Mouse (Mus musculus) B cell, adult 2 months (primary cell): ENCODE data around the gene Neu3.
A peak's percentile ranks its signal among the peaks of the same experiment; 100 is the strongest.

Source experiments
- DNase-seq, 2 experiments: peaks; one replicate each; pipeline ENCODE4 v3.0.0; 2022

Neu3 gene

GRCm38 (mm10) chr7:99828083-99828570 is at the start of gene Neu3:
TSS of gene Neu3 (minus strand) at chr7:99828417.
- DNase-seq = peak; percentile 94 to 96

DNA sequence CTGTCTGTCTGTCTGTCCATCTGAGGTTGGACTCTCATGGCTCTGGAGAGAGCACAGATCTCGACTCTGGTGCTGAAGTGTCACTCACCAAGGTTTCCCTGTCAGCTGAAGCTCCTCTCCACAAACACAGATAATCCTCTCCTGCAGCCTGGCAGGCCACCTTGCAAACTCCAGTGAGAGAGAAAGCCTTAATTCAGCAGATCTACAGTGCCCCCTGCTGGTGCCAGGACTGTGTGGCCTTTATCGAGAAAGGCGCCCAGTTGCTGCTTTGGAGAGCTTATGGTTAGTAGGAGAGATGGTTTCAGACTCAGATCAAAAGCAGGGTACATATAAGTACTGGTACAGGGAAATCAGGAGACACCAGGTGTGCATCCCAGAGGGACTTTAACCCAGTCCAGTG is 48.1 kb upstream of the Neu3 start:
- peak; percentile 84 for DNase-seq

DNA sequence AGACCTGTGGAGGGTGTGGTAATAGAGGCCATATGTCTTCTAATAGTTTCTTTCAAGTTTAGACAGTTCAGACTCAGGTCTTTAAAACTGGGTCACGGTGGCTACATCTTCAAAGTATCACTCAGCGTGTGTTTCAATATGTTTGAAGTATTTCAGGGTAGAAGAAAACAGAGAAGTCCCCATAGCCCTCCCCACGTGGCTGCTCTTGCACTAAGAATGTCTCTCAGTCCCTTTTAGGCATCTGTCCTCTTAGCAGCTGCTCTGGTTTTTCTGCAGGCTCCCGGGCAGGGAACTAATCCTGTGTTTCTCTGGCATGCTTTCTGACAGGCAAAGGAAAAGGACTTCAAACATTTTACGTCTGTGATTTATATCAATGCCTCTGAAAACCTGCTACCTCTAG is 47.7 kb upstream of the Neu3 start:
- DNase-seq = no peak

DNA sequence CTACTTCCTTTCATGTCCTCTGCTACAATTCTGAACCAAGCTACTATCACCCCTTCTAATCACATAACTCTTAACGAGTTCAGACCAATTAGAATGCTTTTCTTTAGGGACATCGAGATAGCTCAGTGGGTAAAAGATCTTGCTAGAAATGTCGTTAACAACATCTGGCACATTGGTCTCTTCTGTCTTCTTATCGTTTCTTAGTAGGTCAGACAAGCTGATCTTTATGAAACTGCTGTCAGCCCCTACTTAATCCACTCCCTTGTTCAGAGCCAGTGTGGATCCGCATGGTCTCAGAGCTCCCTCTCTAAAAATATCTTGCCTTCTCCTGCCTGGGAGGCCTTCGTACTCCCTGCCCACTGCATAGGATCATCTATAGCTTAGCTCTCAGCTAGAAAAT is 45.7 kb upstream of the Neu3 start:
- DNase-seq = no peak

GRCm38 (mm10) chr7:99869296-99869695 is 41.1 kb upstream of the Neu3 start:
- no peak for DNase-seq

- no peak for DNase-seq
Observed at GRCm38 (mm10) chr7:99865219-99865618, 37.0 kb upstream of the Neu3 start.

GRCm38 (mm10) chr7:99864241-99865028 is 36.2 kb upstream of the Neu3 start:
- no peak for DNase-seq

DNA sequence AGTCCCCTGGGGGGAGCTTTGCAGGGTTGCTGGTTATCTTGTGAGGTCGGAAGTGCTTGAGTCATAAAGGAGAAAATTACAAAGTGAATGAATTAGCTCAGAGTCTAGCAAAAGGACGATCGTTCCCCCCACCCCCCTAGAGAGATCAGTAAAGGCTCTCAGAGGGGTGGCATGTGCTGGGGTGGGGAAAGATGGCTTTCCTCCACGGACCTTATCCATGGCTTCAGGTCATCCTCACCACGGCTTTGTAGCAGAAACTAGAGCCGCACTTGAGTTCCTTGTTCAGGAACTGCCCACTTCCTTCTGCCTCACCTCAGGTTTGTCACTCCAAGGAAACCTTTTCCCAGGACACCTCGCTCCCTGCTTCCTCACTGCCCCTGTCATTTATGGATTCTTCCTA is 35.1 kb upstream of the Neu3 start, which contains the start of gene Spcs2:
TSS of gene Spcs2 (minus strand) at position 101 of the 400 bp plus-strand sequence.
- no peak for DNase-seq

GRCm38 (mm10) chr7:99858813-99859585 is 30.8 kb upstream of the Neu3 start, which contains the start of gene Xrra1:
TSS of gene Xrra1 (plus strand) at chr7:99859116.
- peak; percentile 91 to 93 for DNase-seq

GRCm38 (mm10) chr7:99858175-99858812 is 30.1 kb upstream of the Neu3 start:
- DNase-seq = no peak

GRCm38 (mm10) chr7:99856266-99856861 is 28.1 kb upstream of the Neu3 start:
- DNase-seq = peak; percentile 18 to 21

GRCm38 (mm10) chr7:99854311-99854710 is 26.1 kb upstream of the Neu3 start:
- DNase-seq = no peak

DNA sequence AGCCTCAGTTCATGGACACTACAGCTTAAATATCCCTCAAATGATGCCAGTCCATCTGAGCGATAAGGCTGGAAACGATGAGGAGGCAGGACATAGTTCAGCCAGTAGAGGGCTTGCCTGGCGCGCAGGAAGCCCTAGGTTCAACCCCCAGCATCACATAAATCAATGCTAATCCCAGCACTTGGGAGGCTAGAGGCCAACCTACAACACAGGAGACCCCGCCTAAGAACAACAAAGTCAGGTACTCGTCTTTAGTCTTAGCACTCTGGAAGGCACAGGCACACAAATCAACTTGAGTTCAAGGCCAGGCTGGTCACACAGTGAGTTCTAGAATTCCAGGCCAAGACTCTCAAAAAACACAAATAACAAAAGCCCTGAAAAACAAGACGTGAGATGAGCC is 25.1 kb upstream of the Neu3 start:
- DNase-seq = no peak

- DNase-seq = no peak
Observed at GRCm38 (mm10) chr7:99851618-99852017, 23.4 kb upstream of the Neu3 start.

DNA sequence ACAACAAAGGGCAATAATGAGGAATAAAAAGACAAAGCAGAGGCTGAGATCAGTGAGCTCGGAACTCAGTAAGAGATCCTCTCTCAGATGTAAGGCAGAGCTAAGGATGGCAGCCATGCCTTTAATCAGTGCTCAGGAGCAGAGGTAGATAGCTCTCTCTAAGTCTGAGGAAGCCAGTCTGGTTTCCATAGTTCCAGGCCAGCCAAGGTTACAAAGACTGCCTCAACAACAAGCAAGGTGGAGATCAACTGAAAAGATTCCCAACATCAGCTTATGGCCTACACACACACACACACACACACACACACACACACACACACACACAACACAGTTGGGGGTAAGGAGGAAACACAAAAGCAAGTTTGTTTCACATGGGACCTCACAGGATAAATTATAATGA is 22.9 kb upstream of the Neu3 start:
- no peak for DNase-seq

DNA sequence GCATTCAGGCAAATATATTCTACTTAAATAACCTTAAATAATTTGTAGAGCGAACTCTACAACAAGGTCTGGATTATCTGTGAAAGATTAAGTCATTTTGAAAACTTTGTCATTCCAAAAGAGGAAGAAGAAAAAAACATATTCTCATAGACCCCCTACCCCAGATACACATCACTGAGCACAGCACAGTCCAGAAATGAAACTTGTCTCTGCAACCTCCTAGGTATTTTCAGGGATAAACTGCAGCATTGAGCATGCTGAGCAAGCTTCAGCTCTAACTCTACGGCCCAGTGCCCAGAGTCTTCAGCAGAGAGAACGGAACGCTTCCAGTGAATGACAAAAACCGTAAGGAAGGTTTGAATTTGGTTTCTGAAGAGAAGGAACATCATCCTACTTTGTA is 22.3 kb upstream of the Neu3 start:
- DNase-seq = no peak

DNA sequence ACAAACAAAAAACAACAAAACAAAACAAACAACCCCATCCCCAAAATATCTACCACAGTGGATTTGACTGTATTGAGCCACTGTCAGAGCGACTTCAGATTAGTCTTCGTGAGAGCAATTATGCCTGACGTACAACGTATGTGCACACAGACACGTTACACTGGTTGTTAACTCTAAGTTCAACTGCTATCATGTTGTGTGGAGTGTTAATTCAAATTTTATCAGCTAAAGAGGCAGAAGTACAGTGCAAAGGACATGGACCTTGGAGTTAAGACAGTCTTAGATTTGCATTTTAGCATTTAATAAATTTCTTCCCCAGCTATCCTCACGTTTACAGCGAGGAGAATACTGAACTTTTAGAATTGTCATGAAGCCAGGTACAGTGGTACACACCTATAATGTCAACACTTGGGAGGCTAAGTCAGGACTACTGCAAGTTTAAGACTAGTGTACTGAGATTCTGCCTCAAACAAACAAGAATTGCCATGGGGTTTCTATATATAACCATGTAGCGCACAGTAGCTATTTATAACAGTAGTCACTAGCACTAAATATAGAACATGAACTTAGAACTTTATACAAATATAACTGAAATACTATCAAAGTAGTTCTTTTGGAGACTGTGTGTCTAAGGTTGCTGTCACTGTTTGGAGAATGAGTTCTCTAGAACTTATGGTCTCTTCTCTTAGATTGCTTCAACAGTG is 17.5 kb upstream of the Neu3 start:
- no peak for DNase-seq

DNA sequence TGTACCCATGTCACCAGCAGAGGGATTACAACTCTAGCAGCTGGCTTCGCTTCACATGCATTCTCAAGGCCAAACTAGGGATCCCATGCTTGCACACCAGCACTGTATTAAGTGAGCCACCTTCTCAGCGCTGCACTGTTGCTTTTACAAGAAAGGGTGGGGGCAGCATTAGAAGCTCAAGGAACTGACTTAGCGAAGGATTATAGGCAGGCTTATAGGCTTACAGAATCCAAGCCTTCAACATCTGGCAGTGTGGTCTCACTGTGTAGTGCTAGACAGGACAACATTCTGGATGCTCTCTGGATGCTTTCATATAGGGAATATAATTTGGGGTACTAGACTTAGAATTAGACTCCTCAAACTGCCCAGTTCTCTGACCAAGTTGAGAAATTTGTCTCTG is 10.0 kb upstream of the Neu3 start:
- DNase-seq = no peak

DNA sequence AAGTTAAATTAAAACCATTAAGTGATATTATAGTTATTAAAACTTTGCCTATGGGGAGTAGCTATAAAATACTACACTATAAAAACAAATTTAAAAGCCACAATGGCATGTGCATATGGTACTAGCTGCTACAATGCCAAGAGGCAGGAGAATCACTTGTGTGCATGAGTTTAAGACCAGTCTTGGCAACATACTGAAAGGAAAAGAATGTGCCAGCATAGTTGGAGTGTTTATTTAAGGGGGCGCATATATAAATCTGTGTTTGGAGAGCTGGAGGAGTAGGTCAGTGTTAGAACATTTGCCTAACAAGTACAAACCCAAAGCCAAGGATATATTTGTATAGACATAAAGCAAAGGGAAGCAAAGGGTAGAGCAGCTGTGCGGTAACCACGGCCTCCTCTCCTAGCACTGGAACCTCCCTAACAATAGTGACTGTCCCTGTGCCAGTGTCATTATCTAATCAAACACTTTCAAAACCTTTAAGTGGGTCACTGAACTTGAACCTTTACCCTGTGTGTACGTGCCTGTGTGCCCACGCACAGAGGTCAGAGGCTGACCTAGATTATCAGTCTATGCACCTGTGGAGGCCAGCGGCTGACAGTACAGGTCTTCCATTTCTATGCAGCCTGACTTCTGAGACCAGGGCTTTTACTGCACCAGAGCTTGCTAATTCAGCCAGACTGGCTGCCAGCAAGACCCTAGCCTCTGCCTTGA is 9.3 kb upstream of the Neu3 start:
- DNase-seq = no peak

- DNase-seq = no peak
Observed at GRCm38 (mm10) chr7:99836781-99837180, 8.6 kb upstream of the Neu3 start.

- no peak for DNase-seq
Observed at GRCm38 (mm10) chr7:99834314-99834853, 6.2 kb upstream of the Neu3 start.
